Mouse (Mus musculus) adrenal gland, adult 10 weeks (tissue): ENCODE measurements around the gene Mdga1. TPM values are rescaled to one million over a fixed set of nuclear protein-coding genes. Genes with fewer than 3 reads are reported as not detected.

Experiments used
- polyA plus RNA-seq: library from polyadenylated mRNA; stranded (reverse); fragments of 350-450 nt; fragmentation: Illumina TruSeq; extraction: RNeasy Lipid Tissue Mini Kit (QIAGEN cat#74804); gene quantifications from one replicate; pipeline ENCODE4 v1.2.3, GENCODE M21; 2014; ENCODE audit warnings: low read depth, low replicate concordance

Mdga1 gene
- not detected for polyA plus RNA-seq

GRCm38 (mm10) chr17:29970037-29970555 is at the start of gene Mdga1:
Gene Mdga1 (minus strand): TSS chr17:29970087.

DNA sequence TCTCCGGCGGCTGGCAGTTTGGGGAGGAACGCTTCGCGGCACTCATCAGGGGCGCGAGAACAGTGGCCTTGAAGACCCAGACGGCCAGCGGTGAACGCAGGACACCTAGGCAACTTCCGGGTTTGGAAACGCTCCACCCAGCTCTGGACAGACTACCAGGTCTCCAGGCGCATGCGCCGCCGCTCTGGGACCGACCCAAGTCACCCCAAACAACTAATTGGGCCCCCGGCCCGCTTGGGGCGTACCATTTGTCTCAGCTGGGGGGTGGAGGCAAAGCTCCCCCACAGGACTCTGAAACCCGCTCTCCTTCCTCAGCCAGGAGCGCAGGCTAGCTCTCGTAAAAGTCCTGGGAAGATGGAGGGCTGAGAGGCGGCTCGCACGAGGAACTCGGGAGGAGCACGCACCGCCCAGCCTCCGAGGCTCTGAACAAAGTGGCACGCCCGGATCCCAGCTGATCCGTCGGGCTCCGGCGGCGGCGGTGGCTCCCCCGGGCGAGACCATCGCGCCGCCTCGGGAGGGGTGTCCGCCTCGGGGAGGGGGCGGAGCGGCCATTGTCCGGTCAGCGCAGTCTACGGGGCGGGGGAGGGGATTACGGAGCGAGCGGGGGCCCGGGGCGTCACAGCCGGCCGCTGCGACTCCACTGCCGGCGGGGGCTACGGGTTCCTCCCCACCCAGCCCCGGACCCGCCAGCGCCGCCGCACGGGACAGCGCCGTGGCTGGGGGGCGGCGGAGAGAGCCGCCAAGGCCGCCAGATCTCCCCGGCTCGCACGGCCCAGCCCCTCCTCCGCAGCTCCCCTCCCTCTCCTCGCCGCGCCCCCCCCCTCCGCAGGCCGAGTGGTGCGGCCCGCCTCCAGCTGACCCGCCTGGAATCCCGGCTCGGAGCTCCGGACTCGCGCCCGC is 34.6 kb upstream of the Mdga1 start, which contains the start of gene Zfand3:
Zfand3 (plus strand) TSS at position 531 of the 900 bp plus-strand sequence.

Other genes starting within 250 kb of the Mdga1 start
- gene Zfand3, start 34.6 kb upstream of the Mdga1 start, polyA plus RNA-seq = 149 TPM